Comparison of ENCODE assay signal across 41 mouse cellular contexts in the genomic region with DNA sequence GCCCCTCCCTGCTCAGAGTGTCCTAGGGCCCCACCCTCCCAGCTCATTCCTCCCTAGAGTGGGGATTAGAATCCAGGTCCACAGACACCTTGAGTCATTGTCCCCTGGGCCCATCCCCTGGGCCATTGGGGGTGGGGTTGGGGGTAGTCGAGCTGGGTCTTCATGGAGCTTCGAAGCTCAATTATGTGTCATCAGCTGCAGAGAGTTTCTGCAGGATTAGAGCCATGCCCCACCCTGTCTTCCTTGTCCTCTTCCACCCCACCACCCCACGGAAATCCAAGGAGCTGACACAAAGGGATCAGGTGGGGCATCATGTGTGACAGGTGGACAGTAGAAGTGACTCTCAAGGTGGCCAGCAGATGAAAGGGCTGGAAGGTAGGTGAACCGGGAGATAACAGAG. TPM values are rescaled to one million over a fixed set of nuclear protein-coding genes. Genes with fewer than 3 reads are reported as not detected.
"Had no signal": no experiment of that assay in that cellular context is flagged by ENCODE, and none has a peak within 500 bp of the region (broad histone marks: within the 10 kb centered on the region; RNA-seq: fewer than 3 reads in every experiment).

Gene Klk12 (plus strand): TSS at position 301 of the 400 bp plus-strand sequence.

- H3K4me2 ChIP-seq: heart, embryonic 11.5 days; heart, embryonic 13.5 days; heart, embryonic 15.5 days; hindbrain, embryonic 12.5 days; hindbrain, embryonic 15.5 days; kidney, embryonic 15.5 days; limb, embryonic 13.5 days; limb, embryonic 15.5 days; liver, embryonic 12.5 days had no signal

- H3K36me3 ChIP-seq: heart, embryonic 13.5 days; heart, embryonic 15.5 days; hindbrain, embryonic 12.5 days; hindbrain, embryonic 15.5 days; kidney, embryonic 15.5 days; limb, embryonic 13.5 days; limb, embryonic 15.5 days; liver, embryonic 12.5 days had no signal

- ATAC-seq: forebrain, postnatal 0 days; hindbrain, postnatal 0 days; intestine, embryonic 16.5 days; liver, embryonic 12.5 days had no signal

- H3K27me3 ChIP-seq: heart, embryonic 13.5 days; heart, embryonic 15.5 days; hindbrain, embryonic 12.5 days; hindbrain, embryonic 15.5 days; kidney, embryonic 15.5 days; limb, embryonic 13.5 days; limb, embryonic 15.5 days; liver, embryonic 12.5 days had no signal

- H3K9ac ChIP-seq: forebrain, postnatal 0 days; heart, embryonic 13.5 days; heart, embryonic 15.5 days; hindbrain, embryonic 12.5 days; hindbrain, embryonic 15.5 days; kidney, embryonic 15.5 days; limb, embryonic 13.5 days; limb, embryonic 15.5 days; liver, embryonic 12.5 days had no signal

- H3K9me3 ChIP-seq: heart, embryonic 13.5 days; heart, embryonic 15.5 days; hindbrain, embryonic 12.5 days; hindbrain, embryonic 15.5 days; kidney, embryonic 15.5 days; limb, embryonic 13.5 days; limb, embryonic 15.5 days; liver, embryonic 12.5 days had no signal

- H3K4me3 ChIP-seq: heart, embryonic 13.5 days; heart, embryonic 15.5 days; hindbrain, embryonic 12.5 days; hindbrain, embryonic 15.5 days; kidney, embryonic 15.5 days; limb, embryonic 13.5 days; limb, embryonic 15.5 days; liver, embryonic 12.5 days had no signal

- H3K4me1 ChIP-seq: heart, embryonic 13.5 days; heart, embryonic 15.5 days; hindbrain, embryonic 12.5 days; hindbrain, embryonic 15.5 days; kidney, embryonic 15.5 days; limb, embryonic 13.5 days; limb, embryonic 15.5 days; liver, embryonic 12.5 days had no signal

- H3K27ac ChIP-seq: heart, embryonic 13.5 days; heart, embryonic 15.5 days; hindbrain, embryonic 12.5 days; hindbrain, embryonic 15.5 days; hindbrain, postnatal 0 days; kidney, embryonic 15.5 days; kidney, postnatal 0 days; limb, embryonic 13.5 days; limb, embryonic 15.5 days; liver, embryonic 12.5 days had no signal

- DNase-seq: forebrain, postnatal 0 days; gastrocnemius, postnatal 14 days; gastrocnemius, postnatal 36 days; heart, adult 18-20 months; heart, postnatal 14 days; heart, postnatal 36 days; kidney, adult 11 months; kidney, adult 2 months; kidney, adult 9 months; kidney, postnatal 14 days; kidney, postnatal 36 days; layer of hippocampus, adult 9-11 months; layer of hippocampus, postnatal 36 days; left cerebral cortex, postnatal 4 days had no signal

RNA-seq across cellular contexts. Expression of gene Klk12, which starts in this region (rescaled TPM):
- total RNA-seq: forebrain, postnatal 0 days; gastrocnemius, adult 18-20 months; gastrocnemius, adult 8-10 months; gastrocnemius, postnatal 14 days; gastrocnemius, postnatal 36 days; heart, adult 18-20 months; heart, postnatal 14 days; heart, postnatal 36 days; hematopoietic stem cell, adult 5-6 weeks; hindbrain, postnatal 0 days; layer of hippocampus, adult 18-20 months; layer of hippocampus, adult 8-10 months; layer of hippocampus, postnatal 14 days; layer of hippocampus, postnatal 36 days; left cerebral cortex, adult 18-20 months; left cerebral cortex, adult 8-10 months; left cerebral cortex, postnatal 10 days; left cerebral cortex, postnatal 25 days; left cerebral cortex, postnatal 4 days; liver, adult 2 months had no signal
- polyA plus RNA-seq: forebrain, postnatal 0 days; gonadal fat pad, adult 2 months; heart, embryonic 11.5 days; heart, embryonic 13.5 days; heart, embryonic 15.5 days; heart, postnatal 0 days; hindbrain, embryonic 12.5 days; hindbrain, embryonic 15.5 days; hindbrain, postnatal 0 days; intestine, embryonic 16.5 days; kidney, adult 2 months; kidney, embryonic 15.5 days; kidney, postnatal 0 days; large intestine, adult 2 months; limb, embryonic 11.5 days; limb, embryonic 13.5 days; liver, adult 2 months; liver, embryonic 12.5 days had no signal
